Mouse (Mus musculus): Measurements from ENCODE around the gene Gm44511. TPM values are rescaled to one million over a fixed set of nuclear protein-coding genes. Genes with fewer than 3 reads are reported as not detected.
"Not testable (repeated sequence)": the region's sequence is repeated elsewhere in the genome, so short reads cannot be mapped to it uniquely, and the experiment has no call there.

Gene Gm44511
- total RNA-seq, 2 experiments from 2014 or later: not detected

DNA sequence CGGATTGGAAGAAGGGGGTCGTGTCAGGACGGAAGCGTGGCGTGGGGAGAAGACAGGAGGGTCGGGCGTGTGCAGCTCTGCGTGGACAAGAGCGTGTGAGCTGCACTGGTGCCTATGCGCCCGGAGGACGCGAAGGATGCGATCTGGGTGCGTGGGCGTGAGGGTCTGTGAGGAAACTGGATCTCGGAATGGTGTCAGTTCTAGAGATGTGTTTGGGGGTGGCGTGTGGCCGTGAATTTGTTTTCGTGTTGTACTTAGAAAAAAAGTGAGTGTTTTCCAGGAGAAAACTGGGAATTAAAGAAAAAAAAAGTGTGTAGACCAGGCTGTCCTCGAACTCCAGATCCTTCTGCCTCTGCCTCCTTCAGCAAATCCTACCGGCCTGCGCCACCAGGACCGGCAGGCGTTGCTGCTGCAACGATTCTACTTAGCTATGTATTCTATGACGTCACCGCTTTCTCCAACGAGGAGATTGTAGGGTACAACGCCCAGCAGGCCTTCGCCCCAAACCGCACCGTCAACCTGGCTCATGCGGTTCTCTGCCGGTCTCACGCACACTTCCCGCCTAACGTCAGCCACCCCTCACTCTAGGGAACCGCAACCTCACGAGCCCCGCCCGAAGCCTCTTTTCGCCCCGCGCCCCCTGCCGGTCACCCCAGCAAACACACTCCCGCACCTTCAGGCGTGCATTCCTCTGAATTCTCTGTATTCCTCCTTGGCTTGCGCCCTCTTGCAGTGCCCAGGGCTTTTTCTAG lies 26.8 kb downstream of the Gm44511 start:
- DNase-seq: peak; percentile 89

DNA sequence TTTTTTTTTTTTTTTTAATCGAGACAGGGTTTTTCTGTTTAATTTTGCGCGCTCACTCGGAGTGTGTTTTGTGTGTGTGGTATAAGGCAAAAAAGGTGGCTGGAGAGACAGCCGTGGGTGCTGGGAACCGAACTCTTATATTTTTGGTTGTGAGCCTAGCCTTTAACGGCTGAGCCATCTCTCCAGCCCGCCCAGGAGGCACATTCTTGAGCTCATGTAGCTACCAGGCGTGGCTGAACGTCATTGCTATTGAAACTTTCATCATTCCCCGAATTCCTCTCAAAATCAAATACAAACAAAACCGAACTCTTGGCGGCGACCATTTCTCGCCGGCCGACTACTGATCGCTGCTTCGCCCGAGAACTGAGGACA lies 27.4 kb downstream of the Gm44511 start:
- DNase-seq: peak; percentile 80

DNA sequence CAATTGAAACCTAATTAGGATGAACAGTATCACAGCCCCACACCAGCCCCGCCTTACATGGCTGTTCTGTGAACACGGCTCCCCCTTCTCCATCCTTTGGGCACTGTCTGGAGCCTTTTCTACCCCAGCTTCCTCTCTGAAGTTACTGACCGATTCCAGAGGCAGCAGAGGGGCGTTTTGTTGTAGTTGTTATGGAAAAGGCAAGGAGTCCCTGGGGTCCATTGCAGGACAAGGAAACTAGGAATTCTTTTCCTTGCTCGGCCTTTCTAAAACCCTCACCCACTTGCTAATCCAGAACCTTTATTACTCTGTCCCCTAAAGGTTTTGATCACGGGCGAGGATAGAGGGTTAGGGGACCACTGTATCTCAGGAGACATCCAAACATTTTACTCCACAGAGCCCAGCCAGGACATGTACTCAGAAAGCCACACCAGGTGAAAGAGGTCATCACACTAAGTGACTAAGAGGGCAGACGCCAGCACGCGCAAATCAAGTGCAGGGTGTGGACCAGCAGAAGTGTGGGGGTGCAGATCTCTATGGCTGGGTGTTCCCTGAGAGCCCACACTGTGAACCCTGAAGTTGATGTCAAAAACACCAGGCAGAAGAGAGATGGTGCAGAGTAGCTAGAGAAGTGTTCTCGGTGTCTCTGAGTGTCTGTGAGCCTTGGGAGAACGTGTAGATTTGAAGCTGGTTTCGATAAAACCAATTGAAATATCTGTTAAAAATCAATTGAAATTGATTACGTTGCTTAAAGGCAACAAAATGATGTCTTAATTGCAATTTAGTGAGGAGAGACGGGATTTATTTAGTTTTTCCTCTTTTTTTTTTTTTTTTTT lies 28.0 kb downstream of the Gm44511 start:
- DNase-seq: no peak

DNA sequence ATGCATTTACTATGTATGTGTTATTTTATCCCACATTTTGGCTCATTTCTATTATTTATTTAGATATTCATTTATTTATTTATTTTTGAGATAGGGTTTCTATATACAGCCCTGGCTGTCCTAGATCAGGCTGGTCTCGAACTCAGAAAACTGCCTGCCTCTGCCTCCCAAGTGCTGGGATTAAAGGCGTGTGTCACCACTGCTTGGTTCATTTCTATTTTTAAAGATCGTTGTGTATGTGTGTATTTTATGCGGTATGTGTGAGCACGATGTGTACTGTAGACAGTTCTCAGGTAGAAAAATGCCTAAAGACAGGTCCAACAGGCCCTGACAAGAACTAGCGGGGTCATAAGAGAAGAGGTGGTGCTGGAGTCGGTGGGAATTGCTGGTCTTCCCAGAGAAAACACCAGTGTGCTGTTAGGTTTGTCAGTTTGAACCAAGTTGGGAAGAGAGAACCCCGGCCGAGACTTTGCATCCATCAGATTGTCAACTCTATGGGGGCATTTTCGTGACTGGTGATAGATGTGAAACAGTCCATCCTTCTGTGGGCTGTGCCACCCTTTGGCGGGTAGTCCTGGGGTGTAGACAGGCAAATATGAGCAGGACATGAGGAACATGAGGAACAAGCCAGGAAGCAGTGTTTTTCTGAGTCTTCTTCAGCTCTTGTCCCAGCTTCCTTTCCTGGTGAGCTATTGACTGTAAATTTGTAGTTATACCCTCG lies 28.8 kb downstream of the Gm44511 start:
- no peak for DNase-seq

DNA sequence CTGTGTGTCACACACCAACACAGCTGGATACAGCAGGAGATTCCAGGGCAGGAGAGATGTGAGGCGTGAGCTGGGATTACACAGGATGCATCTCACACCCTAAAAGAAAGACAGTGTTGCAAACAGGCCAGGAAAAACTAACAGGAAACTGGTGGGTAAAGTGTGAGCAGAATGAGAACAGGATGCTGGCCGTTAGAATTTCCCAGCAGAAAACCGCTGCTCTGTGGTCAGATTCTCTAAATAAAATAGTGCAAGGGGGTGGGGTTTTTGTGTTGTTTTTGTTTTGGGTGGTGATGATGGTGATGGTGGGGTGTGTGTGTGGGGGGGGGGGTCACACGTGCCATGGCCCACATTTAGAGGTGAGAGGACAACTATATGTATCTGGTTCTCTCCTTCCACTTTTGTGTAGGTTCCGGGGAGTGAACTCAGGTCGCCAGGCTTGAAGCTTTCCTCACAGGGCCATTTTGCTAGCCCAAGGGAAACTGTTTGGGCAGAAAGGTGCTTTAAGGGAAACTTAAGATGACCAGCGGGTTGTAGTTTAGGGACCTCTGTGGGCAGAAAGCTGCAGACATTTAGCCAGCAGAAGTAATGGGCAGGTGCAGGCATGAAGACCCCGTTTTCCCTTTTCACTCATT lies 29.7 kb downstream of the Gm44511 start:
- DNase-seq: no peak

DNA sequence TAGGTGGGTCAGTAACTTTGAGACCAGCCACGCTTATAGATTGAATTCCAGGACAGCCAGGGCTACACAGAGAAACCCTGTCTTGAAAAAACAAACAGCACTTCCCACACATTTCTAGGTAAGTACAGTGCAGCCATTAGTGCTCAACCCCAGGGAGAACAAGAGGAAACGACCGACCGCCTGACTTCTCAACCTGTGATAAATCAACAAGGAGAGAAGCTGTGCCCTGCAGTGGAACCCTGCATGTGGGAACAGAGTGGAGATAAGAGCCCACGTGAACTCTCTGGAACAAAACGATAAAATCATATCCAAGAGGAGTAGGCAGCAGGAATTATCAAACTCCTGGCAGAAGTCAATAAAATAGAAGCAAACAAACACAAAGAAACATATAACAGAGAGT lies 32.4 kb downstream of the Gm44511 start:
- no peak for DNase-seq

DNA sequence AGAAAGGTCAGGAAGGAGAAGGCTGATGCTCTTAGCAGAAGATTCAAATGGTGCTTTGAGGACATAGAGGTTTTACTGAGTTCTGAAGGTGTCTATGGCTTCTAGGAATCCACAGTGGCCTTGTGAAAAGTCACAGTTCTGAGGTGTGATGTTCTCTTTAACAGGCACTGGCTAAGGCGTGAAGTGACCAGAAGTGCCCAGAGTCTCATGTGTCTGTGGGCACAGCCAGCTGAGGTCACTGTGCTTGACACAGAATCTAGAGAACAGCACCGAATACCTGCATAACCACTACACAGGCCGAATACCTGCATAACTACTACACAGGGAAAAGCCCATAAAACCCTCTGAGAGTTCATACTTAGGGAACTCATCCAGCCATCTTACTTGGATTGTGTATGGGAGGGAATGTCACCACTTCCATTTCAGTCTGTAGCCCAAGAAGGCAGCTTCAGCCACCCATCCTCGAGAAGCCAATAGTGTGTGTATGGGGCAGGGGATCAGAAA lies 35.6 kb downstream of the Gm44511 start:
- not testable (repeated sequence) for DNase-seq

DNA sequence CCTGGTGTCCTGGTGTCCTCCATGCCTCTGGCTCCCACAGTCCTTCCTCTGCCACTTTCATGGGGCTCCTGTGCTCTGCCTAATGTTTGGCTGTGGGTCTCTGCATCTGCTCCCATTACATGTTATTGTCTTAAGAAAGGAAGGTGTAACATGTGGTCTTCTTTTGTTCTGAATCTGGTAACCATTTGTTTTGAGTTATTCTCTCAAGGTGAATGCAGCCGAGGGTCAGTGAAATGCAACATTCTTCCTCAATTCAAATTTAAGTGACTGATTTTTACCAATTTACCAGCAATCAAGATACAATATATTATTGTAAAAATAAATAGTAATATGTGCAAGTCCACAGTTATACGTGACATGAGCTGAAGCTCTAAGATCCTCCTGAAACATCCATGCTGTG lies 37.0 kb downstream of the Gm44511 start, which contains the start of gene Klrb1c:
Gene Klrb1c, minus strand, starts transcription at position 101 of the 400 bp plus-strand sequence.
- DNase-seq: no peak

DNA sequence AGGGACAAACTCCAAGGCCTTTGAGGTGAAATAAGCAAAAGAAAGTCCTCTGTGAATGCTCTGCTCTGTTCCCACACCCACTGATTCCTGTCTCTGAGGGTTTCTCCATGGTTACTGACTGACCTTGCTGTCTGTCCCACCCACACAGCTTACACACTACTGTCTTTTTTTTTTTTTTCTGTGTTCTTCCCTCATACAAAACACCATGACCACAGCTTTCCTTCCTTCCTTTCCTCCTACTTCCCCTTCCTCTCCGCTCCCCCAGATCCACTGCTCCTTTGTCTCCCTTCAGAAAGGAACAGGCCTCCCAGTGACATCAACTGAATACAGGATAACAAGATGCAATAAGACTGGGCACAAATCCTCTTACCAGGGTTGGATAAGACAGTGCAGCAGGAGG lies 37.6 kb downstream of the Gm44511 start:
- DNase-seq: no peak

DNA sequence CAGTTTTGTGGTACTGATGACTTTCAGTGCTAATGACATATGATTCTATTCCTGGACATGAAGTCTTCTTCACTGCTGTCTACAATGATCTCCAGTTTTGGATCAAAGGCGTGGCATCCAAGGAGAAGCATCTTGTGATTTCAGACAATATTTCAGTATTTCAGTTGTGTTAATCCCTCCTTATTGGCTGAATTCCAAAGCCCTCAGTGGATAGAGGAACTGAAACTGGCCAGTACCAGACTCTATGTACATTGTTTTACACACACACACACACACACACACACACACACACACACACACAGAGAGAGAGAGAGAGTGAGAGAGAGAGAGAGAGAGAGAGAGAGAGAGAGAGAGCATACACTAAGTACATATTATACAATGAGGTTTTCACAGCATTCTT lies 39.7 kb downstream of the Gm44511 start:
- DNase-seq: not testable (repeated sequence)

DNA sequence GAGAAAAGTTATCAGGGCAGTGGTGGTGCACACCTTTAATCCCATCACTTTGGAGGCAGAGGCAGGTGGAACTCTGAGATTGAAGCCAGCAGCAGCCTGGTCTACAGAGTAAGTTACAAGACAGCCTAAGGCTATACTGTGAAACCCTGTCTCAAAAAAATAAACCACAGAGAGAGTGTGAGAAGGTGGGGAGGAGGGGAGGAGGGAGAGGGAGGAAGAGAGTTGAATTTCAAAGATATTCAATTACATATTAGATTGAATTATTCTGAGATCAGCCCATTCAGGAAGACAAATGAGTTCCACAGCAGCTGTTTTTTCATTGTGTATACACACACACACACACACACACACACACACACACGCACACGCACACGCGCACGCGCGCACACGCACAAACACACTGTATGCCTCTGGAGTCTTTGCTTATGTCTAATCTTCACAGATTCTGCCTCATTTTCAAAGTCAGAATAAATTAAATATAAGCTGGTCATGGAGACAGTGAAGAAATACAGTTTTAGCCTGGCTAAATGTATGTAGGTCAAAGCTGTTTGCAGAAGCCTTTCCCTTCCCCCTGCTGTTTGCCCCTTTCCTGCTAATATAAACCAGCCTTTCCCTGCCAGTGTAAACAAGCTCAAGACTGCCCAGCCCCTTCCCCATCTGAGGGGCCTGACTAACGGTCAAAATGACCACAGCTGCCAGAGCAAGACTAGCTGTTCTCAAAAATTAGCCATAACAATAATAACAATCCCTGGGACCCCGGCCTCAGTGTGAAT lies 56.4 kb downstream of the Gm44511 start:
- no peak for DNase-seq

DNA sequence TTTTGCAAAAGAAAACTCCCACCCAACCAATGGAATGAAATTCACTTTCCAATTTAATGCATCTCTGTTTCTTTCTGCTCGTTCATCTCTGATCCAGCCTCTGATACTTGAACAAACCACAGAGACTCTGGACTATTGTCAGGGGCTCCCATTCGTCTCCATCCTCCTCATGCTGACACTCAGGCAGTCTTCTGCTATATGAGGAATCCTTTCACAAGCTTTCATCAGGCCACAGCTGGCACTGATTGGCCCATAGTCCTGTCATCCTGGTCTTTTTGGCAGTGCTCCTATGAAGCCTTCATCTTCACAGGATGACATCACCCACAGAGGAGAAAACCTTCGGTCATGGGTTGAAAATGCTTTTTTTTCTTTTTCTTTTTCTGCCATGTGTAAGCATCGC lies 58.1 kb downstream of the Gm44511 start:
- DNase-seq: no peak

DNA sequence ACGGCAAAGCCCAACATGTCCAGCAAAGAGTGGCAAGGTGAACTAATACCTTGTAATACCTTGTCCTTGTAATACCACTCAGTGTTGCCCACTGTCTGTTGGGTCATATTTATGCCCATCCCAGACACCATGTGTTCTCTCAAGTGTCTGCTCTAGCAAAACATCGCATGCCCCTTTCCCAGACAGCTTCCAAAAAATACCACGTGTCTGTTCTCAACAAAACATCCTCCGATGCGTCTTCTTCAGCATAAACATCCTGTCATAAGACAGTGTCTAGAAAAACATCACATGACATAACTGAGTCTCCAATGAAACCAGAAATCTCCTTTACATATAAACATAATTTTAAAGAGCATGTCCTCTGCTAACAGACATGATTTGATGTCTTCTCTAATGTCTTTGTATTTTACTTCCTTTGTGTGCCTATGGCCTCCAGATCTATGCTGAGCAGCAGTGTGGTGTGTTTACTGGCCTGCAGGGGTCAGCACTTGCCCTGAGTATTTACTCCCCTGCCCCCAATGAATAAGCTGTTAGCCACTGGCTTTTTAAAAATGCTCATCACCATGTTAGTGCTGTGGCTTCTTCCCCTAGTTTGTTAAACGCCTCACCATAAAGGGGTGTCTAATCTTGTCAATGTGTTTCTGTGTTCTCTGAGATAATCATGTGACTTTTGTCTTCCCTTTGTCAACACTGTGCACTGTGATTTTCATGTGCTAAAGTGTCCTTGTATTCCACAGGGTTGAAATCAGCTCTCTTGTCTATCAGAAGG lies 59.4 kb downstream of the Gm44511 start:
- DNase-seq: peak; percentile 50

DNA sequence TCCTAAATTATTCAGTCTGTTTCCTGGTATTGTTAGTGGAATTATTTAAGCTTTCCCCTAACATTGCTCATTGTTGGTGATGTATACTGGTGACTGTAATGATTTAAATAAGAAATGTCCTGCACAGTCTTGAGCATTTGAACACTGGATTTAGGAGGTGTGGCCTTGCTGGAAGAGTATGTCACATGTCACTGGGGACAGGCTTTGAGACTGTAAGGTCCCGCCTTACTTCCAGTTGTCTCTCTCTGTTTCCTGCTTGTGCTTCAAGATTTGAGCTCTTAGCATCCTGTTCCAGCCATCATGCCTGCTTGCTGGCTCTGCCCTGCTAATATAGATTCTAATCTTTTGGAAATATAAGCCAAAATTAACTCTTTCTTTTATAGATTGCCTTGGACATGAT lies 60.9 kb downstream of the Gm44511 start:
- no peak for DNase-seq

DNA sequence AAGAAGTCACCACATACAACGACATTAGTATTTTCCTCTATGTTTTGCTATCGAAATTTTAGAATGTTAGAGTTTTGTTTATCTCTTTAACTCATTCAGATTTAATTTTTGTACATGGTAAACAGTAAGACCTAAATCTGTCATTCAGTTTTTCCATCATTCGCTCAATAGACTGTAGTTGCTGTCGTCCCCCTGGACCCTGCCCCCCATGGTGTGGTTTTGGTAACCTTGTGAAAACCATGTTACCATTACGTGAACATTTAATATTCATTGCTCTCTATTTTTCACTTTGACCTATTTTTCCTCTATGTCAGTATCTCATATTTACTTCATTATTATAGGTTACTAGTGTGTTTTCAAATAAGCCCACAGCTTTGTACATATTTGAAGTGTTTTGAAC lies 61.5 kb downstream of the Gm44511 start:
- DNase-seq: no peak

DNA sequence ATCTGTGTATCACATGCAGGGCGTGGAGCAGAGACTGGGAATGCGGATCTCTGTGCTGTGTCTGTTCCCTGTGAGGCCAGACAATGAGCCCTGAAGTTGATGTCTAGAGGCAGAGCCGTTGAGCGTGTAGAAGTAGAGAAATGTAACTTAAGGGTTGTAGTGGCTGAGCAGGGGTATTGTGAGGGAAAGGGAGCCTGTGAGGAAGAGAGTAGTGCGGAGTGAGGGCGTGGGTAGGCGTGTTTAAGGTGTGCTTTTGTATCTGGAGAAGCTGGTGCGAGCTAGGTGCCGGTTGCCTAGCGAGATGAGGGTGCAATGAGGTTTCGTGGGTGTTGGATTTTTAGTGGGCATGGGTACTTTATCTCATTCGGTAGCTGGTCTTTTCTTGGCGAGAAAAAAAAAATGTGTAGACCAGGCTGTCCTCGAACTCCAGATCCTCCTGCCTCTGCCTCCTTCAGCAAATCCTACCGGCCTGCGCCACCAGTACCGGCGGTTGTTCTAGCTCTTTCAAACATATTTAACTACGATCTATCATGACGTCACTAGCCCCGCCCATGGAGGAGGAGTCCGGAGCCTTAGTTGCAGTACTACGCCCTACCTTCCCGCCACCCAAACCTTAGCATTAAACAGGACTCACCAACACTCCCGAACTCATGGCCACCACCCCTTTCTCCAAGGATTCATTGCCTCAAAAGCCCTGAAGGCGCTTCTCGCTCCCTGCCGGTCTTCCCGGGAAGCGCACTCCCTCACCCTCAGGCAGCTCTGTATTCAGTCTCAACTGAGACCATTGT lies 62.2 kb downstream of the Gm44511 start:
- peak; percentile 93 for DNase-seq

DNA sequence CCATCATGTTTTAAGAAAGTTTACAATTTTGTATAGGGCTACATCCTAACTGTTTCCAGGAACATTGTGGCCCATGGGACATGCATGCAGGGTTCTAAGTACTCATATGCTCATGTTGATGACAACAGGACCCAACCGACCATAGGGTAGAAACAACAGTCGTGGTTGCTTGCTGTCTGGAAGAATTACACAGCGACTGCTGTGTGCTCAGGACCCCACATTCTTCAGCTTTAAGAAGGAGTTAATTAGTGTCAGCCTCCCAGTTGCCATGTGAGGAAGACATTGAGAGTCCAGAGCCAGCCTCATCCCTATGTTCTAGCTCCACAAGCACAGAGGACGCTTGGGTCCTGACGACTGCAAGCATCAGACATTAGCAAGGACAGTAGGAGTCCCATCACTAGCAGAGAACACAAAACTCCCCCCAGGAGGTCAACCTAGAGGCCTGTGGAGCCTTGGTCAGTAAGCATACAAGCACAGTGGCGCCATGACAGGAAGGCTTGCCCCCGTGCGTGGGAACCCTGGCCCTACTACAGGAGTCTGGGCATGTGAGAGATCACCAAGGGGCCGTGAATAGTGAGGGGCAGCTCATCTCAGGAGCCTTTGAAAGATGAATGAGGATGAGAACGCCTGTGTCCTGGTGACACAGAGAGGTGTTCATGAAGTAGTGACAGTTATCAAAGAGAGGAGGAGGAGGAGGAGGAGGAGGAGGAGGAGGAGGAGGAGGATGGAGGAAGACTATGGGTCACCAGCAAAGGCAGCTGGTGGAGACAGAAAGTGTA lies 63.0 kb downstream of the Gm44511 start:
- not testable (repeated sequence) for DNase-seq

DNA sequence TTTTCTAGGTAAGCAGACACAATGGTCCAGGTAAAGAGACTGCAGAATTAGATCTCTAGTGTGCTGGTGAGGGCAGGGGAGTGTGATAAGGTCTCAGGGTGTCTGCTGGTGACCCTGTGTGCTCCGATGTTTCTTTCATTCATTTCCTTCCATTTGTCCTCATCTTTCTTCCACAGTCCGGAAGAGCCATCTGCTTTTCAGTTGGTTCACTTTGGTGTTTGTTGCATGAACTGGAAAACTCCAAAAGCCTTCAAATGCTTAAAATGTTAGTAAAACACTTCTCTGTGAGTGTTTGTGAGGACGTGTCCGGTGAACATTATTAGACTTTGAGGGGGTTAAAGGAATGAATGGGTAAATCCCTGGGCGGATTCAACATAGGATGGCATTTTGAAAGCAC lies 65.0 kb downstream of the Gm44511 start:
- DNase-seq: no peak

Measured in adrenal gland, postnatal 10 days (tissue).